Mouse (Mus musculus) forebrain, postnatal 0 days (tissue): Measurements from ENCODE around the gene Card10. TPM values are rescaled to one million over a fixed set of nuclear protein-coding genes. Genes with fewer than 3 reads are reported as not detected.

Source experiments
- ATAC-seq: fragments of 200-750 bp; cut with Nextera tagmentation; 2 replicates; pipeline ENCODE4 v1.8.0; 2017; ENCODE audit warnings: mild to moderate bottlenecking, moderate library complexity
- DNase-seq: peaks from one replicate; pipeline ENCODE4 v3.0.0-alpha.2; 2015
- H3K27ac ChIP-seq: fragments of 300-500 bp; sonication (generic); 2 replicates; pipeline ENCODE4 v1.5.1; 2014; ENCODE audit warnings: low read depth, mild to moderate bottlenecking, antibody characterized with exemption, low read length, moderate library complexity, mixed read lengths
- H3K27me3 ChIP-seq: fragments of 300-500 bp; sonication (generic); 2 replicates; pipeline ENCODE4 v1.6.1; 2014; ENCODE audit warnings: mild to moderate bottlenecking, low read length, mixed read lengths; ENCODE audit not compliant: insufficient read depth
- H3K36me3 ChIP-seq: fragments of 300-500 bp; sonication (generic); 2 replicates; pipeline ENCODE4 v1.6.1; 2014; ENCODE audit warnings: mild to moderate bottlenecking, moderate library complexity; ENCODE audit not compliant: insufficient read depth
- H3K4me1 ChIP-seq: fragments of 300-500 bp; sonication (generic); 2 replicates; pipeline ENCODE4 v1.6.1; 2014; ENCODE audit warnings: antibody characterized with exemption; ENCODE audit not compliant: insufficient read depth
- H3K4me2 ChIP-seq: fragments of 300-500 bp; sonication (generic); 2 replicates; pipeline ENCODE4 v1.6.1; 2014; ENCODE audit warnings: low read depth, mild to moderate bottlenecking, moderate library complexity
- H3K4me3 ChIP-seq: fragments of 300-500 bp; sonication (generic); 2 replicates; pipeline ENCODE4 v1.5.1; 2014; ENCODE audit warnings: low read depth, low read length, mixed read lengths
- H3K9ac ChIP-seq: fragments of 300-500 bp; sonication (generic); 2 replicates; pipeline ENCODE4 v1.6.1; 2014; ENCODE audit warnings: mild to moderate bottlenecking
- H3K9me3 ChIP-seq: fragments of 300-500 bp; sonication (generic); 2 replicates; pipeline ENCODE4 v1.6.1; 2016; ENCODE audit warnings: low read length
- CTCF ChIP-seq: sonication (generic); IDR thresholded peaks from 2 replicates; pipeline ENCODE4 v1.5.1; 2016; ENCODE audit warnings: antibody characterized with exemption, control low read depth, low read depth
- WGBS: fragments of 180-500 bp; shearing (Covaris S2); extraction: QIAGEN DNeasy Blood & Tissue Kit; methylation state at CpG from one replicate; pipeline ENCODE4 v1.1.7; 2014; 5-methylcytosine and 5-hydroxymethylcytosine counted together
- polyA plus RNA-seq: library from polyadenylated mRNA; unstranded; fragments of >200 nt; fragmentation: Nextera tagmentation; extraction: Ambion mirVana; gene quantifications from 2 replicates; pipeline ENCODE4 v1.2.1, GENCODE M21; 2015
- total RNA-seq: library from RNA; depleted of rRNA; stranded (reverse); fragments of >200 nt; gene quantifications from 2 replicates; pipeline ENCODE4 v1.2.3, GENCODE M21; 2014

The Card10 gene
- total and polyA plus RNA-seq, 2 experiments from 2014 or later, result 0.57 to 1.7 TPM

DNA sequence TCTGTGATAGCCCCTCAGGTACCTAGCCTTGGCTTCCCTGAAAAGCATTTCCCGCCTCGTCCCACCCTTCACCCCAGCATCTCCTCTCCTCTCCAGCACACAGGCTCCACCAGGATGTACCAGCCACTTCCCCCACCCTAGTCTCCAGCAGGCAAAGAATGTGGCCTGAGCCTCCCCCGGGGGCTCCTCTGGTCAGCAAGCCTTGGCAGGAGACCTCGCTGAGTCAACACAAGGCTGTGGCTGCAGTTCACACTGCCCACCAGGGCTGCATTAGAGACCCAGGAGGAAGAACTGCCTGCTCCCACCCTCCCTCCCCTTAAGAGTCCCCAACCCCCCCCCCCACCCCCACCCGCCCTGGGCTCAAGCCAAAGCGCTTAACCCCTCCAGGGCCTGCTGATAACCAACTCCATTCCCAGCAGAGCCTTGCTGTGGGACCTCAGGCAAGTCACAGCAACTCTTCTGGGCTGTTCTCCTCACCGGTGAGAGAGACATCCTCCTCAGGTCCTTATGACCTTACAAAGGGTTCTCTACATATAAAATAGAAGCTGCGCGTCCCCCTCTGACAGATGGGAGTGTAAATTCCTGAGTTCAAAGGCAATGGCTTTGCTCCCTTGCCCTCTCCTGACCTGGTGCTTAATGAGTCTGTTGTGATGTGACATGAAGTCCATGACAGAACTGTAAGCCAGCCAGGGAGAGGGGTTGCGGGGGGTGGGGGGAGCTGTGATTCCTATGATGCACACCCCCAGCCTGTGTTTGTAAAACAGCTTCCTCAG, 31.6 kb upstream of the Card10 start:
- DNase-seq (no peak), ATAC-seq (no peak)
- no peak for TF ChIP-seq CTCF
- Histone ChIP-seq H3K9me3 (no peaks in the 10 kb centered on the region), H3K4me1 (peaks cover under 1% of the 10 kb centered on the region; the same call in 1 of the 2 replicates), H3K27me3 (no peaks in the 10 kb centered on the region), H3K36me3 (no peaks in the 10 kb centered on the region), H3K4me2 (no peak overlapping the region), H3K27ac (peak overlapping the region; percentile 59; the same call in 1 of the 2 replicates), H3K4me3 (no peak overlapping the region), H3K9ac (no peak overlapping the region)
- 57% methylated on average over 10 of the region's 10 CpGs for WGBS

DNA sequence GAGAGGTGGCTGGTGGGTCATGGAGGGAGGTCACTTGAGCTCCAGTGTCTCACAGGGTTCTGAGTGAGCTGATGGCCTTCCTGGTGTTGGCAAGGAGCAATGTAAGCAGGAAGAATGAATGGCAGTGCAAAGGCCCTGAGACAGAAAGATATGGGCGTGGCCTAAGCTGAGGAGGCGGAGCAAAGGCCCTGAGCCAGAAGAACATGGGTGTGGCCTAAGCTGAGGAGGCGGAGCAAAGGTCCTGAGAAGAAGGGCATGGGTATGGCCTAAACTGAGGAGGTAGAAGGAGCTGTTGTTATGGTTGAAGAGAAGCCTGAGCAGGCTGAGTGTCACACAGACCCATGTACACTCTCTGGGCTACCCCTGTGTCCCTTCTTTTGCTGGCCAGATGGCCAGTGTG, 30.7 kb upstream of the Card10 start:
- Histone ChIP-seq H3K4me3 (no peak overlapping the region), H3K27me3 (no peaks in the 10 kb centered on the region), H3K9ac (no peak overlapping the region), H3K27ac (peak overlapping the region; percentile 63; the same call in 1 of the 2 replicates), H3K4me1 (no peaks in the 10 kb centered on the region), H3K9me3 (no peaks in the 10 kb centered on the region), H3K36me3 (no peaks in the 10 kb centered on the region), H3K4me2 (no peak overlapping the region)
- ATAC-seq, result no peak
- TF ChIP-seq CTCF, result no peak
- 98% methylated on average over 3 of the region's 3 CpGs for WGBS
- no peak for DNase-seq

DNA sequence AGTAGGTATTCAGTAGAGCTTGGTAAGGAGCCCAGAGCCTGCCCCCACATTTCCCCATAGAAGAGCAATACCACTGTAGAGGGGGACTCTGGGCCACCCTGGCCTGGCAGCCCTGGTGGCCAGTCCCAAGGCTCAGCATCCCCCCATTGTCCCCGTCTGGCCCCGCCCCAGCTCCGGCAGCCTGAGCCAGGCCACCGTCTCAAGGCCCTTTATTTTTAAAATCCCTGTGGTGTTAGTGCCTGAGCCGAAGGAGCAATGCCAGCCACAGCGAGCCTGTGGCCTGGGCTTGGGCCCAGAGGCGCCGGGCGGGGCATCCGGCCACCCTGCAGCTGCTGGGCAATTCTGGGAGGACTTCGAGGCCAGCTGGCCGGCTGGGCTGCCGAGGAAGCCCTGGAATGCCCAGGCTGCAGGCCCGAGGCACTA, 29.9 kb upstream of the Card10 start:
- Histone ChIP-seq H3K9ac (no peak overlapping the region), H3K36me3 (no peaks in the 10 kb centered on the region), H3K4me3 (no peak overlapping the region), H3K27me3 (no peaks in the 10 kb centered on the region), H3K27ac (peak overlapping the region; percentile 63), H3K4me2 (no peak overlapping the region), H3K9me3 (no peaks in the 10 kb centered on the region), H3K4me1 (no peaks in the 10 kb centered on the region)
- WGBS, result 6% methylated on average over 14 of the region's 14 CpGs
- DNase-seq, result peak; percentile 75
- TF ChIP-seq CTCF, result no peak
- ATAC-seq, result peak; percentile 89

DNA sequence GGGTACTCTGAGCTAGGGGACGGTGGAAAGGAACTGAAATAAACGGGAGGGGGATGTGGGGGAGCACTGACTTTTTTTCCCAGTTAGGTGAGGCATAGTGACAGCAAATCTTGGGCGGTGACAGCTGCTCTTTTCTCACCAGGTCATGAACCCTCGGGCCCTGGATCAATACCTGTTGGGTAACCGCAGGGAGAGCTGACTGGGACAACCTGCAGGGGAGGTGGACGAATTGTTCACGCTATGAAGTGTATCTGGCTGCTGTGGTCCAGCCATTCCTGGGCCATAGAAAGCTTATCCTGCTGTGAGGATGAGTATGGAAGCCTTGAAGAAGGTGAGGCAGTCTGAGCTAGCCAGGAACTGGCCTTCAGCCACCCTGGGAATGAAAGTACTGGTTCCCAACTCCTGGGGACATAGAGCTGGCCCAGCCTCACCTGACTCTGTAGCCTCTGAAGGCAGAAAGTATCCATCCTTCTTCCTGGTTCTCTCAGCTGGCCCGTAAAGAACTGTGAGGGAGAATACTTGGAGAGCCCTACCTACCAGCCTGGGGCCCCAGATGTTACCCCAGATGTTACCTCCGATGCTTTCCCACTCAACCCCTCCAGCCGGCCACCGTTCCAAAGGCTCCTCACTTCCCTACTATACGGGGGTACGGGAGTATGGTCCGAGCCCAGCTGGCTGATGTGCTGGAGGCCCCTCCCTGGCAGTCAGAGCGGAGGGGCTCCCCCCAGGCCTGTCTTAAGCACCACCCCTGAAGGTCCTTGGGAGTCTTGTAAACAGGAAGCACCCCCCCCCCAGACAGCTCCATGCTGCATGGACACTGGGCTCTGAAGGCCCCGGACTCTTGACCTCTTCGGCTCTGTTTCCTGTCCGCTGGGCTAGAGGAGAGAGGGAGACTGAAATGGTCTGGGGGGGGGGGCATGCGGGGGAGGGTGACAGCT, 29.1 kb upstream of the Card10 start:
- Histone ChIP-seq H3K4me1 (no peaks in the 10 kb centered on the region), H3K9me3 (no peaks in the 10 kb centered on the region), H3K36me3 (no peaks in the 10 kb centered on the region), H3K27ac (no peak overlapping the region), H3K4me3 (no peak overlapping the region), H3K4me2 (no peak overlapping the region), H3K9ac (no peak overlapping the region), H3K27me3 (no peaks in the 10 kb centered on the region)
- ATAC-seq (peak; percentile 19), DNase-seq (no peak)
- no peak for TF ChIP-seq CTCF
- WGBS, result 61% methylated on average over 18 of the region's 19 CpGs

DNA sequence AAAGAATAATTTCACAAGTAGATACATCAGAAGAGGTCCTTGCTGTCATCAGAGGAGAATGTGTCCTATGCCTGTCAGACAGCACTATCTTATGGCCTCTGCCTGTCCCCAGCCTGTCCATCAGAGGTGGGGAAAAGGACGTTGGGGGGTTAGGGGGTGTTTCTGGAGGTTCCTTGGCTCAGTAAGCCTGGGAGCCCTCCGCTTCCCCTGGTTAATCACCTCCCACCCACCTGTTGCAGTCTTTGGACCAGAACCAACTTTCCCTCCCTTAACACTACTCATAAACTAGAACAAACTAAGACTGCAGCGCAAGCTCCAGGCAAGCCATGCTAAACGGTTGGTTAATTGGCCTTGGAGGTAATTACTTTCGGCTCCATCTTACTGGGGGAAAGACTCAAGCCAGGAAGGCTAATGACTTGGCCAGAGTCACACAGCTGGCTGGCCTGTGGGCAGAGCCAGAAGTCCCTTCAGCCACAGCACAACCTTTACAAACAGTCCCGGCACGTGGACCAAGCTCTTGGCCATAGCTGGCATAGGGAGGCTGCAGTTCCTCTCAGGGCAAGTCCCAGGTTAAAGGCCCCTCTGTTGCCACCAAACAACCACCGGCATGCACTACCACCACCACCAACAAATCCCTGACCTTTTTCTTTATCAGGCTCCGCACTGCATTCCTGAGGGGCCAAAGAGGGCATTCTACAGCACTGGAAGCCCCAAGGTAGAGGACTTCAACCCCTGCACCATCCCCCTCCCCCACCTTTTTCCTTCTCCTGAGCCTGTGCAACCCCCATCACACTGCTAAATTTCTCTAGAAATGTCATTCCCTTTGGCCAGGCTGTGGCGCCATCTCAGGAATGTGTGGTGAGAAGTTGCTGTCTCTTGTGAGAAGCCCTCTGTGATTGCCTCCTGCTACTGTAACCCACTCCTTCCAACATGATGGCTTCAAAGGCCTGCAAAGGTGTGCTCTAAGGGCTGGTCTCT, 28.2 kb upstream of the Card10 start:
- no peak overlapping the region for H3K4me2 ChIP-seq
- no peaks in the 10 kb centered on the region for H3K9me3 ChIP-seq
- ATAC-seq (no peak), DNase-seq (no peak)
- H3K27me3 ChIP-seq, result no peaks in the 10 kb centered on the region
- H3K27ac ChIP-seq, result no peak overlapping the region
- no peak for TF ChIP-seq CTCF
- 63% methylated on average over 10 of the region's 10 CpGs for WGBS
- H3K4me3 ChIP-seq, result no peak overlapping the region
- H3K36me3 ChIP-seq, result no peaks in the 10 kb centered on the region
- H3K4me1 ChIP-seq, result no peaks in the 10 kb centered on the region
- no peak overlapping the region for H3K9ac ChIP-seq

DNA sequence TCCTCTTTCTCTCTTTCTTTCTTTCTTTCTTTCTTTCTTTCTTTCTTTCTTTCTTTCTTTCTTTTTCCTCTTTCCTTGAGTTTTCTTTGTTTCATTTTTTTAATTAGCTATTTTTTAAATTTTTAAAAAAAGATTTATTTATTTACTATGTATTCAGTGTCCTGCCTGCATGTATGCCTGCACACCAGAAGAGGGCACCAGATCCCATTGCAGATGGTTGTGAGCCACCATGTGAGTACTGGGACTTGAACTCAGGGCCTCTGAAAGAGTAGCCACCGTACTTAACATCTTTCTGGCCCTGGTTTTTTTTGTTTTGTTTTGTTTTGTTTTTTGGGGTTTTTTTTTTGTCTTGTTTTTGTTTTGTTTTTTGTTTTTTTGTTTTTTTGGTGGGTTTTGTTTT, 26.8 kb upstream of the Card10 start:
- peak; percentile 32; the same call in 1 of the 2 replicates for TF ChIP-seq CTCF

More for the DNA sequence above, 26.8 kb upstream of the Card10 start:
- WGBS, result 81% methylated on average over 1 of the region's 1 CpGs
- H3K9me3 ChIP-seq, result no peaks in the 10 kb centered on the region
- H3K4me2 ChIP-seq, result no peak overlapping the region
- no peaks in the 10 kb centered on the region for H3K4me1 ChIP-seq
- H3K27me3 ChIP-seq, result no peaks in the 10 kb centered on the region
- ATAC-seq (no peak), DNase-seq (no peak)
- H3K36me3 ChIP-seq, result no peaks in the 10 kb centered on the region
- H3K27ac ChIP-seq, result no peak overlapping the region
- no peak overlapping the region for H3K9ac ChIP-seq
- H3K4me3 ChIP-seq, result no peak overlapping the region
